Mouse (Mus musculus): ENCODE results near the gene A930002H24Rik. TPM values are rescaled to one million over a fixed set of nuclear protein-coding genes. Genes with fewer than 3 reads are reported as not detected.
A peak's percentile ranks its signal among the peaks of the same experiment; 100 is the strongest.
"Not testable (repeated sequence)": the region's sequence is repeated elsewhere in the genome, so short reads cannot be mapped to it uniquely, and the experiment has no call there.

Gene A930002H24Rik
- total and polyA plus RNA-seq, 3 experiments = not detected

GRCm38 (mm10) chr17:63849566-63849965, 14.0 kb downstream of the A930002H24Rik start:
- Histone ChIP-seq H3K4me2 (ENCODE audit: insufficient read depth, low read depth, poor library complexity, severe bottlenecking) (no peak overlapping the region), H3K27ac (ENCODE audit: insufficient read depth, low read depth) (no peak overlapping the region), H3K4me1 (ENCODE audit: control insufficient read depth in 1 of 2, insufficient read depth in 2 of 2) (peaks cover 3% of the 10 kb centered on the region in 2 experiments; a peak in 2 of 4 replicates), H3K9me3 (replicated peaks; ENCODE audit: low read length) (peaks cover 18% of the 10 kb centered on the region), H3K27me3 (replicated peaks) (peaks cover 82% of the 10 kb centered on the region), H3K9ac (ENCODE audit: insufficient read depth, low read depth) (no peak overlapping the region), H3K4me3 (replicated peaks in 1 of 3; ENCODE audit: low read depth in 2 of 3, low read length in 2 of 3, poor library complexity in 1 of 3) (peak overlapping the region in 2 of 3 experiments; percentile 13 to 52), H3K79me2 (replicated peaks; ENCODE audit: control insufficient read depth, extremely low read depth, insufficient read depth, poor library complexity, severe bottlenecking) (no peaks in the 10 kb centered on the region), H3K36me3 (replicated peaks in 1 of 2; ENCODE audit: control insufficient read depth in 1 of 2, insufficient read depth in 1 of 2, low read length in 1 of 2) (no peaks in the 10 kb centered on the region)
- peak; percentile 59 for DNase-seq (ENCODE audit: extremely low read depth)
- in situ Hi-C loops (cut with MboI; ENCODE audit: low pct_ligation_motif_present, low pct_unique_long_range_greater_than_20kb, low sequenced_read_pairs) (no loop called here), dilution Hi-C loops (cut with MboI; ENCODE audit: extremely low pct_ligation_motif_present, extremely low pct_unique_long_range_greater_than_20kb, low sequenced_read_pairs) (no loop called here)
- TF ChIP-seq MXI1 (IDR thresholded peaks at IDR 0.05; ENCODE audit: low read depth, low read length) (no peak), ELF1 (IDR thresholded peaks at IDR 0.05; ENCODE audit: low read depth, low read length) (0 out of 2 replicates have a peak, but pooled peaks have one; percentile 23), NELFE (IDR thresholded peaks at IDR 0.05; ENCODE audit: low read depth, low read length) (no peak), NRF1 (IDR thresholded peaks at IDR 0.05; ENCODE audit: low read depth, low read length) (peak; percentile 46; the same call in 1 of the 2 replicates), RAD21 (IDR thresholded peaks at IDR 0.05; ENCODE audit: low read depth, low read length) (no peak)

- H3K4me1 ChIP-seq (ENCODE audit: control insufficient read depth in 1 of 2, insufficient read depth in 2 of 2) = peaks cover 3% of the 10 kb centered on the region in 2 experiments; a peak in 2 of 4 replicates
Observed at GRCm38 (mm10) chr17:63849151-63849550, 14.4 kb downstream of the A930002H24Rik start.

GRCm38 (mm10) chr17:63845766-63846165, 17.8 kb downstream of the A930002H24Rik start:
- H3K79me2 ChIP-seq (replicated peaks; ENCODE audit: control insufficient read depth, extremely low read depth, insufficient read depth, poor library complexity, severe bottlenecking); H3K4me1 ChIP-seq (ENCODE audit: control insufficient read depth in 1 of 2, insufficient read depth in 2 of 2); H3K4me3 ChIP-seq (replicated peaks in 1 of 3; ENCODE audit: low read depth in 2 of 3, low read length in 2 of 3, poor library complexity in 1 of 3); H3K4me2 ChIP-seq (ENCODE audit: insufficient read depth, low read depth, poor library complexity, severe bottlenecking); H3K9me3 ChIP-seq (replicated peaks; ENCODE audit: low read length); H3K9ac ChIP-seq (ENCODE audit: insufficient read depth, low read depth); DNase-seq (ENCODE audit: extremely low read depth); in situ Hi-C loops (cut with MboI; ENCODE audit: low pct_ligation_motif_present, low pct_unique_long_range_greater_than_20kb, low sequenced_read_pairs); dilution Hi-C loops (cut with MboI; ENCODE audit: extremely low pct_ligation_motif_present, extremely low pct_unique_long_range_greater_than_20kb, low sequenced_read_pairs); H3K36me3 ChIP-seq (replicated peaks in 1 of 2; ENCODE audit: control insufficient read depth in 1 of 2, insufficient read depth in 1 of 2, low read length in 1 of 2); H3K27ac ChIP-seq (ENCODE audit: insufficient read depth, low read depth): not testable (repeated sequence)
- H3K27me3 ChIP-seq (replicated peaks) = peaks cover 54% of the 10 kb centered on the region

More at GRCm38 (mm10) chr17:63849151-63849550, 14.4 kb downstream of the A930002H24Rik start:
- dilution Hi-C loops (cut with MboI; ENCODE audit: extremely low pct_ligation_motif_present, extremely low pct_unique_long_range_greater_than_20kb, low sequenced_read_pairs) (no loop called here), in situ Hi-C loops (cut with MboI; ENCODE audit: low pct_ligation_motif_present, low pct_unique_long_range_greater_than_20kb, low sequenced_read_pairs) (no loop called here)
- Histone ChIP-seq H3K27ac (ENCODE audit: insufficient read depth, low read depth) (no peak overlapping the region), H3K36me3 (replicated peaks in 1 of 2; ENCODE audit: control insufficient read depth in 1 of 2, insufficient read depth in 1 of 2, low read length in 1 of 2) (no peaks in the 10 kb centered on the region), H3K79me2 (replicated peaks; ENCODE audit: control insufficient read depth, extremely low read depth, insufficient read depth, poor library complexity, severe bottlenecking) (no peaks in the 10 kb centered on the region), H3K4me2 (ENCODE audit: insufficient read depth, low read depth, poor library complexity, severe bottlenecking) (no peak overlapping the region), H3K9ac (ENCODE audit: insufficient read depth, low read depth) (no peak overlapping the region), H3K4me3 (replicated peaks in 1 of 3; ENCODE audit: low read depth in 2 of 3, low read length in 2 of 3, poor library complexity in 1 of 3) (peak overlapping the region in 2 of 3 experiments; percentile 13 to 52), H3K9me3 (replicated peaks; ENCODE audit: low read length) (peaks cover 16% of the 10 kb centered on the region), H3K27me3 (replicated peaks) (peaks cover 79% of the 10 kb centered on the region)
- DNase-seq (ENCODE audit: extremely low read depth) = no peak
- TF ChIP-seq SIN3A (IDR thresholded peaks at IDR 0.05; ENCODE audit: low read length) (no peak), NRF1 (IDR thresholded peaks at IDR 0.05; ENCODE audit: low read depth, low read length) (no peak), MXI1 (IDR thresholded peaks at IDR 0.05; ENCODE audit: low read depth, low read length) (no peak), BHLHE40 (IDR thresholded peaks at IDR 0.05; ENCODE audit: low read depth, low read length) (no peak), PAX5 (IDR thresholded peaks at IDR 0.05; ENCODE audit: low read length) (no peak), MAX (IDR thresholded peaks at IDR 0.05; ENCODE audit: low read length) (no peak), TCF12 (IDR thresholded peaks at IDR 0.05; ENCODE audit: low read depth, low read length) (no peak), MAFK (IDR thresholded peaks at IDR 0.05; ENCODE audit: insufficient replicate concordance, low read length) (no peak), EP300 (IDR thresholded peaks at IDR 0.05; ENCODE audit: low read length) (no peak), SMC3 (IDR thresholded peaks at IDR 0.05; ENCODE audit: low read depth, low read length) (no peak), USF1 (IDR thresholded peaks at IDR 0.05; ENCODE audit: low read depth, low read length) (no peak), ZNF384 (IDR thresholded peaks at IDR 0.05; ENCODE audit: low read depth, low read length) (no peak), MEF2A (IDR thresholded peaks at IDR 0.05; ENCODE audit: borderline replicate concordance, low read depth, low read length) (no peak), POLR2A (IDR thresholded peaks at IDR 0.05; ENCODE audit: low read depth, low read length) (no peak), RCOR1 (conservative IDR thresholded peaks at IDR 0.05; ENCODE audit: low read depth, low read length) (no peak), MYC (IDR thresholded peaks at IDR 0.05; ENCODE audit: low read depth, low read length) (no peak), ELF1 (IDR thresholded peaks at IDR 0.05; ENCODE audit: low read depth, low read length) (no peak), HCFC1 (IDR thresholded peaks at IDR 0.05; ENCODE audit: low read depth, low read length) (no peak)

All from CH12.LX (cell line).